ENCODE assay signal across 32 mouse cellular contexts in the genomic region with DNA sequence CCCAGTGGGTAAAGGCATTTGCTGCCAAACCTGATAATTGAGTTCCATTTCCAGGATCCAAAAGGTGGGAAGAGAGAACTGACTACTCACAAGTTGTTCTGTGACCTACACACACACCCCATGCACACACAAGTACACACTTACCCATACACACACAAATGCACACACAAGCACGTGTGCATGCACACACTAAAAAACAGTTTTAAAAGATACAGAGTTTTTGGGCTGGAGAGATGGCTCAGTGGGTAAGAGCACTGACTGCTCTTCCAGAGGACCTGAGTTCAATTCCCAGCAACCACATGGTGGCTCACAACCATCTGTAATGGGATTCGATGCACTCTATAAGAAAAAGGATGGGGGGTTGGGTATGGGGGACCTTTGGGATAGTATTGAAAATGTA.
"Had no signal": no experiment of that assay in that cellular context is flagged by ENCODE, and none has a peak within 500 bp of the region (broad histone marks: within the 10 kb centered on the region; RNA-seq: fewer than 3 reads in every experiment).

No protein-coding gene starts in this region.

- H3K27ac ChIP-seq: heart, embryonic 13.5 days; heart, embryonic 15.5 days; hindbrain, embryonic 12.5 days; hindbrain, embryonic 13.5 days; hindbrain, embryonic 14.5 days; hindbrain, embryonic 15.5 days; hindbrain, postnatal 0 days; intestine, embryonic 15.5 days; kidney, embryonic 15.5 days; kidney, postnatal 0 days; layer of hippocampus, adult 2 months; left cerebral cortex, adult 2 months had no signal

- H3K4me1 ChIP-seq: hindbrain, embryonic 15.5 days had no signal

- DNase-seq: heart, postnatal 14 days; heart, postnatal 36 days; heart, postnatal 4 days; kidney, adult 11 months; kidney, adult 18-20 months; kidney, adult 2 months; kidney, adult 8-10 months; kidney, adult 9 months; kidney, postnatal 10 days; kidney, postnatal 14 days; kidney, postnatal 25 days; kidney, postnatal 36 days; kidney, postnatal 4 days; layer of hippocampus, adult 9-11 months; layer of hippocampus, postnatal 36 days had no signal

- ATAC-seq: hindbrain, embryonic 16.5 days; hindbrain, postnatal 0 days; inflammation-experienced regulatory T-cells, adult 6 months; intestine, embryonic 15.5 days; intestine, embryonic 16.5 days; intestine, postnatal 0 days had no signal

- H3K9me3 ChIP-seq: heart, embryonic 12.5 days; heart, embryonic 13.5 days; heart, embryonic 15.5 days; hindbrain, embryonic 12.5 days; hindbrain, embryonic 13.5 days; hindbrain, embryonic 15.5 days; intestine, embryonic 15.5 days; kidney, embryonic 15.5 days had no signal

- H3K27me3 ChIP-seq: heart, embryonic 12.5 days; heart, embryonic 13.5 days; heart, embryonic 15.5 days; hindbrain, embryonic 12.5 days; hindbrain, embryonic 13.5 days; hindbrain, embryonic 15.5 days; intestine, embryonic 15.5 days; kidney, embryonic 15.5 days had no signal

- H3K4me3 ChIP-seq: heart, embryonic 12.5 days; heart, embryonic 13.5 days; heart, embryonic 15.5 days; hindbrain, embryonic 12.5 days; hindbrain, embryonic 13.5 days; hindbrain, embryonic 15.5 days; intestine, embryonic 15.5 days; kidney, embryonic 15.5 days; layer of hippocampus, adult 2 months; left cerebral cortex, adult 2 months had no signal

- H3K4me2 ChIP-seq: heart, embryonic 12.5 days; heart, embryonic 13.5 days; heart, embryonic 15.5 days; hindbrain, embryonic 12.5 days; hindbrain, embryonic 13.5 days; hindbrain, embryonic 14.5 days; hindbrain, embryonic 15.5 days; intestine, embryonic 15.5 days; kidney, embryonic 15.5 days had no signal

- H3K36me3 ChIP-seq: heart, embryonic 12.5 days; heart, embryonic 13.5 days; heart, embryonic 15.5 days; hindbrain, embryonic 12.5 days; hindbrain, embryonic 13.5 days; hindbrain, embryonic 15.5 days; intestine, embryonic 15.5 days; kidney, embryonic 15.5 days had no signal

- H3K9ac ChIP-seq: heart, embryonic 12.5 days; heart, embryonic 13.5 days; heart, embryonic 15.5 days; hindbrain, embryonic 12.5 days; hindbrain, embryonic 13.5 days; hindbrain, embryonic 14.5 days; hindbrain, embryonic 15.5 days; intestine, embryonic 15.5 days; kidney, embryonic 15.5 days had no signal
